Mouse (Mus musculus): Measurements from ENCODE around the gene Pfpl.

DNA sequence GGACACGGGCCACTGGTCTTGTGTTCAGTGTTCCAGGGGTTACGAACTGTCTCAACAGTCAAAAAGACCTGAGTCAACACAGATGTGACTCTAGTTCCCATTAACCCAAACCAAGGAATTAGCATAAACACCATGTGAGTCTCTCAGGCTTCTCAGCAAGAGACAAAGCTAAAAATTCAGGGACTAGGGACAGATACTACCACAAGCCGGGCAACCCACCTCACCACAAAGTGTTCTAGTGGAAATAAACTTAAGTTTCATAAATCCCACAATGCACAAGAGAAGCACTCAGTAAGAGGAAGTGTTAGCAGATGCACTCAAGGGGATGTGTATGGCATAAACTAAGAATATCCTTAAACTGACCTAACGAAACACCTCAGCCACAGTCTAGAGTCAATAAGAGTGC lies 7.3 kb downstream of the Pfpl start:
- TF ChIP-seq CTCF (IDR thresholded peaks at IDR 0.05; ENCODE audit: extremely low read depth, insufficient read depth, low read length) (no peak), POLR2A (IDR thresholded peaks at IDR 0.05; ENCODE audit: extremely low read depth, insufficient read depth, low read length) (no peak)

All from cortical plate, adult 2 months (tissue).